Mouse (Mus musculus) spleen, postnatal 4 days (tissue): ENCODE results near the gene 1700023F06Rik.

Experiments
- DNase-seq, 2 experiments: peaks; one replicate each; pipeline ENCODE4 v3.0.0; 2022; ENCODE audit warnings: low spot score in 2 of 2

Gene 1700023F06Rik

DNA sequence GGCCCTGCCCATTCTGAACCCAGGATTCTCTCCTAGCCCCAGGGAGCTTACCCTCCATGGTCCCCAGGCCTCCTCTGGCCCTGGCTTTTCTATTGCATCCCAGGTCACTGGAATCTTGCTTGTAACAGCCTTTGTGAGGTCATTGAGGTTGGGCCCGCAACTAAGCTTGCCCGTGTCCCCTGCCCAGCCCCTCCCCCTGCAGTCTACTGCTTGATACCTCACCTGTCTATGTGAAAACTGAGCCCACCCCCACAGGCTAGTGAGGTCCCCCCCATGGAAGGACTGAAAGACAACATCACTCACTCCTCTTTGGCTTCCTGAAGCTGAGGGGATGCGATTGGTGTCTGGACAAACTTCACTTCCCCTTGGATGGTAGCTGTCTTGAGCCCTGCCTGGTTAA lies at the start of gene 1700023F06Rik:
Gene 1700023F06Rik, minus strand, starts transcription at position 101 of the 400 bp plus-strand sequence.
- DNase-seq, result no peak

DNA sequence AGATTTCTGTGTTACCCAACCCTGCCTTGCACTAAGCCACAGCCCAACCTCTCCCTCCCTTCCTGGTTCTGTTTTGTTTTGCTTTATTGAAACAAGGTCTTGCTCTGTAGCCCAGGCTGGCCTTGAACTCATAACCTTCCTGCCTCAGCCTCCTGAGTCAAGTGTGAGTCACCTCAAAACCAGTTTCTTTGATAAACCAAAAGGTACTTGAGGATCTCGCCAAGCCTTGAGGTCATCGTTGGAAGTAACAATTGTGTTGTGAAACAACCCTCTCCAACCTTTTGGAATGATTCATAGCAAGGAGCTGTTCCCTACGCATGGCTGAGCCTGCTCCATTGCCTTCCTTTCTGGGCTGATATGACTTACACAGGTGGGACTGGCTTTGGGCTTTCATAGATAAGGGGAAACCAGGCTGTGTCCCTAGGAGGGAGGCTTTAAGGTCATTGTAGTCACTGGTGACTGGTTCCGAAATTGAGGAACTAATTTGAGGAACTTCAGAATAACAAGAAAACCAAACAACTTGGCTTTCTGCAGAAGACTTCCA lies 49.7 kb upstream of the 1700023F06Rik start:
- no peak for DNase-seq

DNA sequence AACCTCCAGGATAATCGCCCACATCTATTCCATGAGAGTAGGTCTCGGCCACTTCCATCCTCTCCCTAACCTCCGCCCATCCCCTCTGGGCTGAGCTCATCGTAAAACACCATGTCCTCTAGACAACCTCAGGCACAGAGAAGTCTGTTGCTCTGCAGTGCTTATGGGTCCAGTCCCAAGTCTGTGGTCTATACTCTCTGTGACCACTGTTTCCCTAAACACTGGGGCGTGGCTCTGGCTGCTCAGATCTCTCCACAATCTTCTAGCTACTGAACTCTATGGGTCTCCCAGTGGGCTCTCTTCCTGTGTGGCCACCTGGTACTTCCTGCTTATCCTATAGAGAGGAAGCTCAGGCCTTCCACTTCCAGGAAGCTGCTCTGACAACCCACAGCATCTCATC lies 45.2 kb upstream of the 1700023F06Rik start:
- DNase-seq, result no peak

DNA sequence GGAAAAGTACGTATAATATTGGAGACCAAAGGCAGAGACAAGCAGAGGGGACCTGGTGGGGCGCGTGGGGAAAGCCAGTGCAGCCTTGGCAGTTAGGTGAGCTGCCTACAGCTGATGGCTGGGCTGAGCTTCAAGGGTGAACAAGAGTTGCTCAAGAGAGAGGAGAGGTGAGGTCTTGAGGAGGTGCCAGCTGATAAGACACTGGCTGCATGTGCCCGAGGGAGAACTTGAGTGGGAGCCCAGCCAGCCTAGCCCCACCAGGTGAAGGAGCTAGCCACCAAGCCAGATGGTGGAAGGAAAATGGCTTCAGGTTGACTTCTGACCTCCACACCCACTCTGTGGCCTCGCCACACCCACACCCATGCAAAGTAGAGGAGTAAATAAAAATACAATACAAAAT lies 44.0 kb upstream of the 1700023F06Rik start:
- DNase-seq, result no peak

DNA sequence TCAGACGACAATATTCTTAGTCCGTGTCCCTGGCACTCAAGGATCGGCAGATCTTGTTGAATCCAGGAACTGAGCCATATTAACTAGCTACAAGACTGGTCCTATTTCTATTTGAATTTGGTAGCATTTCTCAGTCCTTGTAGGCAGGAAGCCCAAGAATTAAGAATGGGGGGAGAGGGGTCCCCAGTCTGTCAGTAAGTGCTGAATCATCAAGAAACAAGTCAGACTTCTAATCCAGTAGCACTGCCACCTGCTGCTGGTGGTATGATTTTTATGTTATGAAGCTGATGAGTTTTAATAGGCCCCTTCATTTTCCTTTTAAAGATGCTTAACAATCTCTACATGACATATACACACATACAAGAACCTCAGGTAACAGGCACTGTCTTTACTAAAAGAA lies 42.0 kb upstream of the 1700023F06Rik start:
- DNase-seq, result no peak

DNA sequence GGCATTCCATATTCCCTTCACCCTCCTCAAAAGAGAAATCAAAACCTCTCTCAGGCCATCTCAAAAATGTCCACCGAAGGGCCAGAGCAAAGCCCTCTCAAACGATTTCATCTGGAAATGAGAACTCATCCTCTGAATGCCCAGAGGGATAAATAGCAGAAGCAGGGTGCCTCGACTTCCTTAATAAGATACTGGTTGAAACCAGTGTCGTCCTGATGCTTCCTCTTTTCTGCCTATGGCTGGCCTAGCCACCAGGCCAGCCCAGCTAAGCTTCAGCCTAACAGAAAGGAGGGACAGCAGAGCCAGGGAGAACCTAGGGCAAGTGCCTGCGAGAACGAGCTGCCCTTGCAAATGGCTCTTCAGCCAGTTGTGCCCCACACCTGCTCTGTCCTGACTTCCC lies 41.2 kb upstream of the 1700023F06Rik start:
- no peak for DNase-seq

DNA sequence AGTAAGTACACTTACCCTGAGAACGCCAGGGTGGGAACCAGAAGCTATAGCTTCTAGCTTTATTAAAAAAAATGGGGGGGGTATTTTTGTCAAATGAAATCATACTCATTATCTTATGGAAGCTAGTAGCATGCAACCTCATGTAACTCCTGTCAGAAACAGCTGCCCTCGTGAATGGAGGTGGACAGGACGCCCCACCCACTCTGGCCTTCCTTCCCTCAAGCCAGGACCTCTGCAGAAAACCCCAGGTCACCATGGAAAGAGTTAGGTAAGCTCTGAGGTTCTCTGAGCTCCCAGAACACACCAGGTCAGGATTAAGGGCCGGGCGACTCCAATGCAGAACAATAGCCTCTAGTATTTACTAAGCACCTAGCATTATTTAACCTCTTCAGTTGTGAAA lies 40.5 kb upstream of the 1700023F06Rik start:
- no peak for DNase-seq

DNA sequence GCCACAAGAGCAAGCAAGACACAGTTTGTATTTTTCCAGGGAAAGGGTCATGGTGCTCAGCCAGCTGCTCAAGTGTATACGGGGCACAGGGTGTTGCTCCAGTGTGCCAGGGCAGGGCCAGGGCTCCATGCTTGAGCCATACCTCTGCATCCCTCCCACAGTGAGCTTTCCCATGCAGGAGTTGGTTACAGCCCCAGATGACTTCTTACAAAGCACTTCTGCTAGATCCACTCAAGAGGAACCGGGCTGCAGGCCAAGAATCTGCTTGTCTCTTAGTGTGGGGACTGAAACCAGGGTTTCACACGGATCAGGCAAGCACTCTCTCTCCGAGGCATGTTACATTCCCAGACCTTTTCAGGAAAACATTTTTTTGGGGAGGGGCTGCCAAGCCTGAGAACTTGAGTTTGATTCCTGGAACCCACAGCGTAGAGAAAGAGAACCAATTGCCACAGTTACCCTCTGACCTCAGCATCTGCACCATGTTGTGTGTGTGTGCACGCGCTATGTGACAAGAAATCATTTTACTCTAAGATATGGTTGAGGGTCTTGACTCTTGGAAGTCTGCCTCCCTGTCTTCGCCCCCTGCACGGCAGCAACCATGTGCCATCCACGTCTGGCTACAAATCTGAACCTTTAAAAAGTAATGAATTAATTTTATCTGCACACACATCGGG lies 39.3 kb upstream of the 1700023F06Rik start:
- DNase-seq, result peak in 1 of 2 experiments; percentile 35

DNA sequence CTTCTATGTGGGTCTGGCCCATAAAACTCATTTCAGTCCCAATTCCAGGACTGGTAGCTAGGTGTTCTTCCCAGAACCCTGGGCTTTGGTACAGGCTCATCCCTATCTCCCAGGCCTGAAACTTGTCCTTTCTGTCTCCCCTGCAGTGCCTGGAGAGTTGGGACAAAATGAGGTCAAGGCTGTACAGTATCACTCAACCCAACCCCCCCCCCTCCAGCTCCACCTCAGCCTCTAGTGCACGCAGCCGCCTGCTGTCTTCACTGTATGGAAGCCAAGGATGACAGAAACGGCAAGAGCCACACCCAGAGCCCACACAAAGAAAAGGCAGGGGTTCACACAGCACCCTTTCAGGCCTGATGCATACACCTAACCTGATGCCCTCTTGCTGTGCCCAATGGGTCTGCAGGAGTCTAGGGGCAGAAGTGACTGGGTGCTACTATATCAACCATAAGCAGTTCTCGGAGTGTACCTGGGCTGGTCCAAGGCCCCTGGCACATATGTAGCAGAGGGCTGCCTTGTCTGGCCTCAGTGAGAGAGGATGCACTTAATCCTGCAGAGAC lies 38.5 kb upstream of the 1700023F06Rik start:
- DNase-seq, result no peak

DNA sequence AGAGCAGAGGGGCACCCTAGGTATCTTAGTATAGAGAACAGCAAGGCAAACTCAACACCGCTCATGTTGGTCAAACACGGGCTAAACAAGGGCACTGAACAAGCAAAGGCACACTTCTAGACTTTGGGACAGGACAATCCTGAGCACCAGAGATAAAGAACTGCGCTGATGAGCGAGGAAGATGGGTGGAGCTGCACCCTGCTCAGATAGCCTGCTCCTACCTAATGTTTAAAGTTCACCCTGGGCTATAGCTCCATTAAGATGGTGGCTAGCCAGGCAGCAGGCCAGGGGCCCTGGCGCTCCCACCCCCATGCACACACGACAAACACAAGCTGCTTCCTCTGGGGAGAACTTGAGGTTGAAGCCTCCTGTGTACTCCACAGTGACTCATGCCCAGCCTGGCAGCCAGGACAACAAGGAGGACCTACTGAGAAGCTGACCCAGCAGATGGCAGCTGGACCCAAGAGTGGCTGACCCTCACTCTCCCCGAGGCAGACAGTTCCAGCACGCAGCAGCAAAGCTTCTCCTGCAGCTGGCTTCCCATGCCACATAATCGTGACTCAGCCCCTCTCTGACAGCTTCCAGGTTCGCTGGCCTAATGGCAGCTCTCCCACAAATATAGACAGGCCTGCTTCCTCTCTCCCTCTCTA lies 37.8 kb upstream of the 1700023F06Rik start:
- DNase-seq, result no peak

DNA sequence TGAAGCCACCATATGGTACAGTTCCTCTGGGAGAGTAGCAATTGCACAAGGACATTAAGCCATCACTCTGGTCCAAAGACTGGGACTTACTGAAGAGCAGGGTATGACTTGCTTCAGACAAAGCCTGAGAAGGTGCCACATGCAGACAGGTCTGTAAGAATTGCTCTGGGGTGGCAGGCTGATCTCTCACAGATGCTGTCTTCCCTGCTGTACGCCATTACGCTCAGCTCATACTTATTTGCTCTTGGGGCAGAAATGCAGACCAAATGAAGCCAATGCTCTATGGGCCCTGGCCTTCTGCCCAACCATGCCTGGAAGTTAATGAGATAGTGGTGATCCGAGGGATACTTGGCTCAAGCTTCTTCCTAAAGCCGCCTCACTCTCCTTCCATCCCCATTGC lies 36.5 kb upstream of the 1700023F06Rik start:
- no peak for DNase-seq

DNA sequence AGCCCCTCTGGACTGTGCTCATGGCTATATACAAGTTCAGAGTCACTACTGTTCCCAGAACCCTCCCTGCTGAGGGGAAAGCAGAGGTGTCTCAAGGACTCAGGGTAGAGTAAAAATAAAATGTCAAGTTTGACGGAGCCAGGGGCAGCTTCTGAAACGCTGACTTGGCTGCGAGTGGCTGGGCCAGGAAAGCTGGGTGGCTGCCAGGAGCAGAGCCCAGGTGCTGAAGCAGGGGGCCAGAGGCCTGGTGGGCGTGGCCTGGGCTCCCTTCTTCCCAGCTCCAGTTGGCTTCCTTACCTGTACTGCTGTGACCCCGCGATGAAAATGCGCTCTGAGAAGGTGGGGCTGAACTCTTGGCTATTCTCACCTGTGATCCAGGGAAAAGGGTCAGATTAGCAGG lies 32.4 kb upstream of the 1700023F06Rik start:
- DNase-seq, result no peak

DNA sequence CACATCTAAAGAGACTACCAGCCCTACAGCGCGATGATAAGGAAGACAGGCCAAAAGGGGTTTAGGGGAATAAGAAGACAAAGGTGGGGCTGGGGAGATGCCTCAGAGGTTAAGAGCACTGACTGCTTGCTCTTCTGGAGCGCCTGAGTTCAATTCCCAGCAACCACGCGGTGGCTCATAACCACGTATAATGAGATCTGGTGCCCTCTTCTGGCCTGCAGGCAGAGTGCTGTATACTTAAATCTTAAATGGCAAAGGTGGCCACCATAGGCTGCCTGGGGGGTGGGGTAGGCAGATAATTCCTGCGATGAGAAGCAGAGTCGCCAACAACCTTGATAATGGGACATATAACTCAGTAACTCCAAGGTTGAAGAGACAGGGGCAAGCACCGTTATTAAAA lies 29.4 kb upstream of the 1700023F06Rik start:
- no peak for DNase-seq

DNA sequence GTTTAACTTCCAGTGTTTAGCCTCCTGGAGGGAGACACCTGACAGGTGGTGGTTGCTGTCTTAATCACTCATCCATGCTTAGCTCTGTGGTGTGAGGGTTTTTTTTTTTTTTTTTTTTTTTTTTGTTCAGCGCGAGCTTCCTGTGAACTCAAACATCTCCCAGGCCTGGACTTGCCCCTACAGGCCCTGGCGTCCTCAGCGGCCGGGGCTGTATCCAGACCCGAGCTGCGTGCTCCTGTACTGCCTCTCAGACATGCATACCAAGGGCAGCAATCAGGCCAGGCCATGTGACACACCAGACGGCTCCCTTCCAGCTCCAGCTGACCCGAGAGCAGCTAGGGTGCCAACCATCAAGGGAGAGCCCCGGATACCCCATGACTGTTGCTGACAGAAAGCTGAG lies 28.5 kb upstream of the 1700023F06Rik start:
- no peak for DNase-seq

DNA sequence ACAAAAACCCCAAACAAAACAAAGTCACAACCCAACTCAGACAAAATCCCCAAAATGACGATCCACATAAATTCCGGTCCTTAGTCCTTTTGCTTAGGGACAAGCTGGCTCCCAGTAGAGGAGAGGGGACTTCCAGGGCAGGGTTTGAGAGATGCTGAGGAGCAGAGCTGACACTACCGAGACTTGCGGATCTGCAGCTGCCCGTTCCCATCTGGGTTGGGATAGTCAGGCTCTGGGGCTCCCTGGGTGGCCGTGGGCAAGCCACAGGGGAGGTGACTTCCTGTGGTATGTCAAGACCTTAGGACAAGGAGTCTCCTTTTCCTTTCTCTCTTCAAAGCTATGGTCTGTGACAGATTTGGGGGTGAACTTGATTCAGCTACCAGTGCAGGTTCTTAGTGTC lies 28.1 kb upstream of the 1700023F06Rik start:
- DNase-seq, result no peak

DNA sequence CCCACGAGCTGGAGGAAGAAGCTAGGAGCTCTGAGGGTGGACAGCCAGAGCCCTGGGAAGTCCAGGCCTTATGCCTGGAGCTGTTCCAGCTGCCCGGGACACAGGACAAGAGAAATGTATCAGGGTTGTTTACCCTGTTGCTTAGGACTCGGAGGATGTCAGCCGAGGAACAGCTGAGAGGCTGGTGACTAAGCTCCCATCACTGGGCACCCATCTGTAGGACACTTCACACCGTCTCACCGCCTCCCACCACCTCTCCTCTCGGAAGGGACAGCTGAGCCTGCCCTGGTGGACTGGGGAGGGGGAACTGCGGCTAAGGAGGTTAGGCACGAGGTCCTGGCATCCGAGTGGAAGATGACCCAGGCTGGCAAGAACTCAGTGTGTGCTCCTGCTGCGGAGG lies 27.3 kb upstream of the 1700023F06Rik start:
- no peak for DNase-seq

DNA sequence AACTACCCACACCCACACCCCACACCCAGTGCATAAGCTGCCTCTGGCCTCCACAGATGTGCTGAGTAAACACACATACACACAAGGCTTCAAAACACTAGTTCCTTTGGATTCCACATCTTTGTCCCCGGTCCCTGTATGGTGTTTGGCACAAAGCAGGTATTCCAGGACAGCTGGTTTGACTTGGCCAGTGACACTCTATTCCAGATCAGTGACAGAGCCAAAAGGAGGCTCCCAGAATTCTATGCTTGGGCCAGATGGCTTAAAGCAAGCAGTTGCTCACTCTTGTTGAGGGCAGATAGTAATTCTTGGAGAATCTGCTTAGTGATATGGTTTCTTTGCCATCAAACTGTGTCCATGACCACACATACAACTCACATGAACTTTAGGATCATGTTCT lies 26.1 kb upstream of the 1700023F06Rik start:
- DNase-seq, result no peak

DNA sequence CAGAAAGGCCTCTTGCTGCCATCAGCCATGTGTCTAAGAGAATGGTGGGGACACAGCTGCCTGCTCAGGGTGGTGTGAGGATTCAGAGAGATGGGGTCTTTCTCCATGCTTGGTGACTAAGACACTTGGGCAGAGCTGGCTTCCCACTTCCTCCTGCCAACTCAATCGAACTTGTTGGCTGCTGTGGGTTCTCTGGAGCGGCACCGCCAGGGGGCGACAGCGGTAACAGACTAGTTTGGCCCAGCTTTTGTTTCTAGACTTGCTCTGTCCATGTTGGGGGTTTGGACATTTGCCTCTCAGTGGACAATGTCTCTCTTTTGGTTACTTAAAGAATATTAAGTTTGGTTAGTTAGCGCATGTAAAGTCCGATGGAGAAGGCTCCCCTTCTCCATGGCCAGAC lies 24.6 kb upstream of the 1700023F06Rik start:
- peak; percentile 76 to 91 for DNase-seq

DNA sequence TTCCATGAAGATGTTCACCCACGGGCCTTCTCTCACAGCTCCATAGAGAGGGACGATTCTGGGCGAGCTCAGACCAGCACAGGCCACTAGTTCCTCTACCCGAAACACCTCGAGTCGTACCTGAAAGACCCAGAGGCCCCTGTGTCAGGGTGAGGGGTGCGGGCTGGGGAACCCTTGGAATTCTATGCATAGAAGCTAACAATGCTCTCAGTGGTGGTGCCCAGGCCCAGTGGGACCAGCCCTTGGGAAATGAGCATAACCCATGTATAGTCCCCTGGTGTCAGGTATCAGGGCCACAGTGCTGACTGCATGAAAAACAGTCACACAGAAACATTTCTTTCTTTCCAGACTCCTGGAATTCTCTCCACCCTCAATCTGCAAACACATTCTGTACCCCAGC lies 23.0 kb upstream of the 1700023F06Rik start:
- DNase-seq, result no peak

DNA sequence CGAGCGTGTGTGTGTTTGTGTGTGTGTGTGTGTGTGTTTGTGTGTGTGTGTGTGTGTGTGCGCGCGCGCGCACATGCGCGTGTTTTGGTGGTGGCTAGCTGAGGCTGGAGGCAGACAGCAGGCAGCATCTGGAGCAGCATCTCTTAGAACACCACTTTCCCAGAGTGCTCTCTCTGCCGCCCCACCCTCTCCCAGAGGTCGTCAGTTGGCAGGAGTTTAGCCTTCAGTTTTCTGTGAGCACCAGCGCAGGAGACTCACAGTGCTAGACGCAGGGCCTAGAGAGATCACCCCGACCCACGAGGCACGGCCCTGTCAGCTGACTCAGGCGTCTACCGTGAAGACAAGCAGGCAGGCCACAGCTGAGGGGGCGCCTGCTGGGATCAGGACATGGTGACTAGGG lies 22.3 kb upstream of the 1700023F06Rik start:
- no peak for DNase-seq

DNA sequence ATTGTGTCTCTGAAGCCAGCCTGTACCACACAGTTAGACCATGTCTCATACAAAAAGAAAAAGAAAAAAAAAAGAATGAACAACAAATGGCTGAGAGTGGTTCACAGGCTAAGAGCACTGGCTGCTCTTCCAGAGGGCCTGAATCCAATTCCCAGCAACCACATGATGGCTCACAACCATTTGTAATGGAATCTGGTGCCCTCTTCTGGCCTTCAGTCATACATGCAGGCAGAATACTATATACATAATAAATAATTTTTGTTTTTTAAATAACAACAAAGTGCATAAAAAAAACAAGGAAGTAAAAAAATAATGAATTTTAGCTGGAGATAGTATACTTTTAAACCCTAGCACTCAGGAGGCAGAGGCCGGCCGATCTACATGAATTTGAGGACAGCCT lies 21.2 kb upstream of the 1700023F06Rik start:
- no peak for DNase-seq

DNA sequence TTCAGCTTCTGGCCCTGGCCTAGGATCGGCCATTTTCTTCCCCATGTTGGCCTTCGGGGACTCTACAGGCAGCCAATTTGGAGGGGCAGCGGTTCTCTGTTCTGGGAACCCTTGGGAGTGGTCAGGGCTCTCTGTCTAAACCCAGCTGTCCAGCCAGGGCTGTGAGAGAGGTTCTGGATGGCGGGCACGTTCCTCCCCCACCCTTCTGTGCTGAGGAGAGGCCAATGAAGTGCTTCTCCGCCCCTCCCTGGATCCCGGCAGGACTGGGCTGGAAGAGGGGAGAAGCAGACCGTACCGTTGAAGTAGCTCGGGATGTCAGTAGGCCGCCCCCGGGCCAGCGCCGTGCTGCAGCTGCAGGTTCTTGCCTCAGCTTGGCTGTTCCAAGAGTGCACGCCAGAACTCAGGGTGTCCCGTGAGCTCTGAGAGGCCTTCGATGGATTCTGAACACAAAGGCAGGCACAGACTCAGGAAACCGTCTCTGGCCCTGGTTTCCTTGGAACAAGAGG lies 15.6 kb upstream of the 1700023F06Rik start:
- DNase-seq, result no peak

DNA sequence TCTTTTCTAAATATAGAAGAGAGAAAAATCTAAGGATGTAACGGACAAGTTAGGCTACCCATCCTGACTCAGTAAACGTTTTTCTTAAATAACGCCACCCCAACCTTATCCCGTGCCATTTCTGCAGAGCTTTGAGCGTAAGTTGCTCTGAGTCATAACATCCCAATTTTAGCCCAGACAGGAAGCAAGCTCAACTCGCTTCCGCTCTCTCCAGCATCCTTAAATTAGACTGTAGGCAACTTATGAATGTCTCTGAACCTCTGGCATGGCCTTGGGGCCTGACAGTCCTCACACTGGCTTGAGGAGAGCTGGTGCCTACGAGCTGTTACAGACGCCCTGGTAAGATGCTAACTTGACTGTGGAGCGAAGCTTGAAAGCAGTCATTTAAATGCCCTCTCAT lies 15.1 kb upstream of the 1700023F06Rik start:
- no peak for DNase-seq
